Mouse (Mus musculus) left cerebral cortex, adult 2 months (tissue): ENCODE measurements around the gene Zfp710. TPM values are rescaled to one million over a fixed set of nuclear protein-coding genes. Genes with fewer than 3 reads are reported as not detected.

Source experiments
- DNase-seq, 2 experiments: peaks; one replicate each; pipeline ENCODE4 v3.0.0; 2021 to 2022; ENCODE audit warnings: low spot score in 2 of 2, mixed read lengths in 1 of 2; ENCODE audit errors: extremely low spot score in 1 of 2
- H3K27ac ChIP-seq: fragments of 200-600 bp; 2 replicates; pipeline ENCODE4 v1.8.1; 2022
- H3K4me3 ChIP-seq: fragments of 200-600 bp; 2 replicates; pipeline ENCODE4 v1.8.1; 2022
- CTCF ChIP-seq: fragments of 200-600 bp; IDR thresholded peaks from 2 replicates; pipeline ENCODE4 v1.8.1; 2022; ENCODE audit warnings: antibody characterized with exemption, mild to moderate bottlenecking, moderate library complexity
- intact Hi-C: fragments of 180-260 bp; cut with DNase I; formaldehyde crosslinking; loops from one replicate; pipeline ENCODE4 v1.15.1; 2025
- total RNA-seq, 2 experiments: library from RNA; stranded (reverse); gene quantifications; 2 replicates each; pipeline ENCODE4 v1.2.3; 2021

The Zfp710 gene
- total RNA-seq, 2 experiments from 2014 or later = 18.9 to 21.7 TPM

DNA sequence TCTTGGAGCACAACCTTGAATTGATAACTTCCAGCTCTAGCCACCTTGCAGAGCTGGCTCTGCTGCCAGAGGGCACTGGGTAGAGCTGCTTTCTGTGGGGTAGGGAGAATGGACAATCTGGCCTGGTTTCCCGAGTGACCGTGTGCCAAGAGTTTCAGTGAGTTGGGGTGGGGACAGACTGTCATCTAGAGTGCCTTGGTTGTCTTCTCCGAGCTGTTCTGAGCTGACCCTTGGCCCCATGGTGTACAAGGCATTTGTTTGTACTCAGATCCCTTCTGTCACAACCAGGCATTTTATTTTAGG lies 3.8 kb downstream of the Zfp710 start:
- peak overlapping the region; percentile 84; the same call in 1 of the 2 replicates for H3K27ac ChIP-seq
- no peak for DNase-seq
- no peak for TF ChIP-seq CTCF
- intact Hi-C loops = no loop called here
- peak overlapping the region; percentile 89 for H3K4me3 ChIP-seq

DNA sequence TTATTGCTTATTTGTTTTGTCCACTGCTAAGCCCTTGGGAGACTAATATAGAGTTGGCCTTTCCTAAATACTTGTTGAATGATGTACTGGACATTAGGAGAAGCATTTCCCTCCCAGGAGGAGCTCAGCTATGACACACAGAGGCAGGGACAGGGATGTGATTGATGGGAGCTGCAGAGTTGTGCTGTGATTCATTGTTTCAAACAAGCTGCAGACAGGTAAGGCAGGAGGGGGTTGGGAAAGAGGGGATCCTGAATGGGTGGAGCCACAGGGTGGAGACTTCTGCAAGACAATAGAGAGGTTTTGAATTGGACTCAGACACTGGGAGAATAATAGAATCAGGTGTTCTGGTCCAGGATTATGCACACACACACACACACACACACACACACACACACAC lies 5.4 kb downstream of the Zfp710 start:
- Histone ChIP-seq H3K27ac (no peak overlapping the region), H3K4me3 (no peak overlapping the region)
- no peak for DNase-seq
- intact Hi-C loops = no loop called here
- TF ChIP-seq CTCF = no peak

DNA sequence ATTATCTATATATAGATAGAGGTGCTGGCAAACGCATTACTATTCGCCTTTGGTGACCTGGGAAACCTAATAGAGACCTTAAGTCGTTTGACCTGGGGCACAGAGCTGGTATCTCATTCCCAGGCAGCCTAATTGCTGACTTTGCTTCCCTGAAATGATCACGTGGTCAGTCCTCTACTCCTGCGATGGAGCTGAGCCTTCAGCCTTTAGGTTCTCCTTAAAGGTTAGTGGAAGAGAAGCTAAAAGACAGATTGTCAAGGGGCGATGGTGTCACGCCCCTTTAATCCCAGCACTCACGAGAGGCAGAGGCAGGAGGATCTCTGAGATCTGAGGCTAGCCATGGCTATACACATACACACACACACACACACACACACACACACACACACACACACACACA lies 5.9 kb downstream of the Zfp710 start:
- DNase-seq = no peak
- no peak overlapping the region for H3K4me3 ChIP-seq
- TF ChIP-seq CTCF = no peak
- intact Hi-C loops = no loop called here
- no peak overlapping the region for H3K27ac ChIP-seq

DNA sequence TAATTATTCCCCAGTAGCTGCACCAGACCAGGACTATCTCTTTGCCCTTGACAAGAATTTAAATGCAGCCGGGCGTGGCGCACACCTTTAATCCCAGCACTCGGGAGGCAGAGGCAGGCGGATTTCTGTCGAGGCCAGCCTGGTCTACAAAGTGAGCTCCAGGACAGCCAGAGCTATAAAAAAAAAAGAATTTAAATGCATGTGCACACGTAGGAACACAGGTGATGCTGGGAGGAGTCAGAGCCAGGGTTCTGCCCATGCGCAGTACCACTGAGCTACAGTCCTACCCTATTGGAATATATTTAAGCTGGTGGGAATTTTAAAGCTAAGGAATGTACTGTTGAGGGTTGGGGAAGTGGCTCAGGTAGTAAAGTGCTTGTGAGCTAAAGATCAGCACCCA lies 6.4 kb downstream of the Zfp710 start:
- intact Hi-C loops = no loop called here
- H3K4me3 ChIP-seq = no peak overlapping the region
- no peak overlapping the region for H3K27ac ChIP-seq
- DNase-seq = no peak
- TF ChIP-seq CTCF = no peak

DNA sequence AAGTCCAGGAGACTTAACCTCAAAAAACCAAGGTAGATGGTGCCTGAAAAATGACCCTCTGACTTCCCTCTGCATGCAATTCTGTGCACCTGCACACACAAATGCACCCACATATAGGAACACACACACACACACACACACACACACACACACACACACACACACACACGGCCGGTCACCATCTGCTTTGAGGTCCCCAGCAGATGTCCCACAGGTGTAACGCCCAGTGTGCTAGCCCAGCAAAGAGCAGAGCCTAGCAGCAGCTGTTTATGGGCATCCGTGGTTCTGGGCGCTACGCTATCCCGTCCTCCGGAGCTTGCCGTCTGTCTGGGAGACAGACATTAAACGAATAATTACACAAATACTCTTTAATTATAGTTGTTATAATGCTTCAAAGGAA lies 6.9 kb downstream of the Zfp710 start:
- intact Hi-C loops = no loop called here
- H3K27ac ChIP-seq = no peak overlapping the region
- no peak for DNase-seq
- H3K4me3 ChIP-seq = no peak overlapping the region
- TF ChIP-seq CTCF = no peak

DNA sequence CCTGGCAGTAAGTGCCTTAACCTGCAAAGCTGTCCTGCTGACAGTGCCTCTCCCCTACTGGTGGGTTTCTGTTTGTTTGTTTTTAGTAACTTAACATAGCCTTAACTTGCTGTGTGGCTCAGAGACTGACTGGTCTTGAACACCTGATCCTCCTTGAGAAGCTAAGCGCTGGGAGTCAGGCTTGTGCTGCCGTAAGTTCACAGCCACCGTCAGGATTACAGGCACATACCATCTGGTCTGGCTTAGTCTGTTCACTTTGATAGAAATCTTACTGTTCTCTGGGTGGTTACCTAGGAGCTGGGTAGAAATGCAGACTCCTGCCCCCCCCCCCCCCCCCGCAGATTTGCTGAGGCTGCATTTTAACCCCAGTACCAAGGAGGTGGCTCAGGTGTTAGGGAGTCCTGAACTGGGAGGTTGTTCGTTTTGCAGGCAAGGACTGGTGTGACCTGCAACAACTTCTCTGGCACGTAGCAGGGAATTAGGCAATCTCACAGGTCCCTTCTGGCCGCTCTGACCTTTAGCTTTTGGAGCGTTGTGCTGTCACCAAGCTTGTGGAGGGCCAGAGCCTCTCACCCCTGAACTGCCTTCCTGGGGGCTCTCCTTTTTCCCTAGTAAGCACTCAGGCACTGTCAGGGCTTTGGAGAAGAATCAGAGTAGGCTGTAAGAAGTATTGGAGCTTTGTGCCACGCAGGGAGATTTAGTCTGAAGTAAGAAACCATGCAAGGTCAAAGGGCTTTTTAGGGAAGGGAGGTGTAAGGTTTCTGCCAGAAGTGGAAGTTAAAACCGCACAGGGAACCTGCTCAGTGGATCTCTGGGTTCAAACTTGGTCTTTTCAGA lies 7.8 kb downstream of the Zfp710 start:
- TF ChIP-seq CTCF = no peak

DNA sequence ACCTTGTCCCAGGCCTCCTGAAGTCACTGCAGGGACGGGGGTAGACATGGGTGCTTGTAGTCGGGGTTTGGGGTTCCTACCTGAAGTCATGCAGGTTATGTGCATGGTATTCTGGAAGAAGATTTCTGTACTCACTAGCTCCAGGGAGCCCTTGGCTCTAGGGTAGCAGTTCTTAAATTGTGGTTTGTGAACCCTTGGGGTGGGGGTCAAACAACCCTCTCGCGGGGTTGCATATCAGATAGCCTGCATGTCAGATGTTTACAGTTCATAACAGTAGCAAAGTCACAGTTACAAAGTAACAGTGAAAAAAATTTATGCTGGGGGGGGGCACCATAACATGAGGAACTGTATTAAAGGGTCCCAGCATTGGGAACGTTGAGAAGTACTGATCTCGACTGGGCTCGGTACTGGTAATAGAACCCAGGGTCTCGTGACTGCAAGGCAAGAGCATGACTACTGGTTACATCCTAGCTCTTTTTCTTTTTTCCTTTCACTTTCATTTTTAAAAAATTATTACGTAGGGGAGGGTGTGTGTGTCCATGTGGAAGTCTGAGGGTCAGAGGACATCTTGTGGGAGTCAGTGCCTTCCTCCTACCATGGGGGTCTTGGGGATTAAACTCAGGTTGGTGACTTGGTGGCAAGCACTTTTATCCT lies 8.6 kb downstream of the Zfp710 start:
- no peak for TF ChIP-seq CTCF
- DNase-seq = no peak
- intact Hi-C loops = no loop called here
- no peak overlapping the region for H3K4me3 ChIP-seq
- no peak overlapping the region for H3K27ac ChIP-seq

More for the DNA sequence above, 7.8 kb downstream of the Zfp710 start:
- no peak for DNase-seq
- no peak overlapping the region for H3K27ac ChIP-seq
- H3K4me3 ChIP-seq = no peak overlapping the region
- intact Hi-C loops = no loop called here

DNA sequence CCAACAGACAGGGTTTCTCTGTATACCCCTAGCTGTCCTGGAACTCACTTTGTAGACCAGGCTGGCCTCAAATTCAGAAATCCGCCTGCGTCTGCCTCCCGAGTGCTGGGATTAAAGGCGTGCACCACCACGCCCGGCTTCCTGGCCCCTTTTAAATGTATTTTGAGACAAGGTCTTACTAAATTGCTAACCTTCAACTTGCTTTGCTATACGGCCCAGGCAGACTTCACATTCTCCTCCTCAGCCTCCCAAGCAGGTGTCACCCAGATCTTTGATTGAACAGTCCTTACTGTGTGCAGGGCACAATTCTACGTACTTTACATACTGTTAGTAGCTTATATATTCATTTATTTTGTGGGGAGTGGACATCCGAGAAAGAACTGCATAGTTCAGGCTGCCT lies 9.2 kb downstream of the Zfp710 start:
- intact Hi-C loops = no loop called here
- no peak for DNase-seq
- Histone ChIP-seq H3K27ac (no peak overlapping the region), H3K4me3 (no peak overlapping the region)
- TF ChIP-seq CTCF = no peak

DNA sequence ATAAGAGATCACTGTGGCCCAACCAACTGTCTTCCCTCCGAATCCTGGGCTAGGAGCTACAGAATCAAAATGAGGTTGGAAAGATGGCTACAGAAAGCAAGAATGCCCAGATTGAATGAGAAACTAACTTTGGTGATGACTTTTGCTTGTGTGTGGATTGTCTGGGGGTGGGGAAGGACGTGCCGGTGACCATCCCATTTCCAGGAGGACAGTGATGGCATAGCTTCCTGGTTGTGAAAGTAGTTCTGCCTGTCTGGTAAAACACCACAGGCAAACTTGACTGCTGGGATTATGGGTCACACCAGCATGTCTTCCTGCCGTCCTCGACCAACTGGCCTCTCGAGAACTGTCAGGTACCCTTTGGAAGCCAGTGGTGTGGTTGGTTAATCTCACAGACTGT lies 10.5 kb downstream of the Zfp710 start:
- TF ChIP-seq CTCF = no peak
- Histone ChIP-seq H3K27ac (no peak overlapping the region), H3K4me3 (no peak overlapping the region)
- intact Hi-C loops = no loop called here
- DNase-seq = no peak

DNA sequence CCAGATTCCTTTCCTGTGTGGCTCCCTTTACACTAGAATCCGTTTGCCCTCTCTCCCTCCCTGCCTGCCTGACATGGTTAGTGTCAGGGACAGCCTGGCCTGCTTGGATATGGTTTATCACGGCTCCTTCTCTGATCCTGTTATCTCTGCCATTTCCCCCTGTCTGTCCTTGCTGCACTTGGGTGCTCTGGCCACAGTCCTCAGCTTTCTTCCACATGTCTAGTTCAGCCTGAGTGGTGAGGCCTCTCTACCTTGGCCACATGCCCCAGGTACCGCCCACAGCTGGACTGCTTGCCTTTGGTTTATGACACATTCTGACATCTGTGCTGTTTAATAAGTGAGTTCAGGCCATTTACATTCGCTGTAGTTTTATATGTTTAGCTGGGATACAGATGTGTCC lies 11.1 kb downstream of the Zfp710 start:
- Histone ChIP-seq H3K4me3 (no peak overlapping the region), H3K27ac (no peak overlapping the region)
- intact Hi-C loops = no loop called here
- no peak for TF ChIP-seq CTCF
- no peak for DNase-seq

DNA sequence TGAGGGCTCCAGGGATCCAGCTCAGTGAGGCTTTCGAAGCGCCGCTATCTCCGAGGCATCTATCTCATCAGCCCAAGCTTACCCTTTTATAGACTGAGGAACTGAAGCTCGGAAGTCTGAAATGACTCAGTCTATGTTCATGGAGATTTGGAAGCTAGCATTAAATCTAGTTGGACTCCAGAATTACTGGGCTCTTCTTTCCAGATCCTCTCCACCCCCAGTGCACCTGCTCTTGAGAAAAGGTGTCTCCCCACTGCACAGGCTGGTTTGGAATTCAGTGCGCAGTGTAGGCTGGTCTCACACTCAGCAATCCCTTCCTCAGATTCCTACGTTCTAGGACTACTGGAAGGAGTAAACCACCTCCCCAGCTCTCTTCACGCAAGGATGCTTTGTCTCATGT lies 15.1 kb downstream of the Zfp710 start:
- Histone ChIP-seq H3K27ac (0 out of 2 replicates have a peak overlapping the region, but pooled peaks have one; percentile 2), H3K4me3 (no peak overlapping the region)
- DNase-seq = peak in 1 of 2 experiments; percentile 34
- no peak for TF ChIP-seq CTCF
- intact Hi-C loops = no loop called here

DNA sequence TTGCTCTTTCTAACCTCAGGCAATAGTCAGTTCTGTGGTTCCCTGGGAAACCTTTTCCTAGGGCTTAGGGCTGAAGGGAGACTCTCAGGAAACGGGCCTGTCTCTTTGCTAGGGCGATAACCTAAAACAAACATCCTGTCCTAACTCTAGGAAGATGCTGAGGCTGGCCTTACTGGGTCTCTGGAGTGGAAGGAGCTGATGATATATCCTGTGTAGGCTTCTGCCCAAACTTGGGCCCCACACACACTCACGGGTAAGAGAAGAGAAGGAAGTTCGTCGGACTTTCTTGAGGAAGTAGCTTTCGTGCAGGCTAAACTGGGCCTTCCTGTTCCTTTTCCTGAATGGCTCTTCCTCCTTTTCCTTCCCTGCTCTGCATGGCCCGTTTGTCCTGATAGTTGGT lies 19.6 kb downstream of the Zfp710 start:
- H3K27ac ChIP-seq = no peak overlapping the region
- no peak overlapping the region for H3K4me3 ChIP-seq
- no peak for DNase-seq
- intact Hi-C loops = no loop called here
- no peak for TF ChIP-seq CTCF

DNA sequence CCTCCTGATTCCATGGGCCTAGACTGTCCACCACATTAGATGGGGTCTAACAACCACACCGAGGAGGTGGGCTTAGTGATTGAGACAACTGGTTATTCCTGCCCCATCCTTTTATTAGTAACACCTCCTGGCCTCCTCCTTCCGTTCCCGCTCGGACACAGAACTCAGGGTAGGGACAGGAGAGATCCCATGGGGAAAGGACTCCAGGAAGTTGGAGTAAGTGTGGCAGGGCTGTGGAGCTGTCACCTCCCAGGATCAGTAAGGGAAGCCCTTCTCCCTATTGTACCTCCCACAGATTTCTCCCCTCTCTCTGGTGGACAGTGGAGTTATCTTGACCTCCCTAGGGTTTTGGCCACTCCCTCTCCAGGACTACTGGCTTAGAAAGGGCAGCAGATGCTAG lies 22.4 kb downstream of the Zfp710 start:
- Histone ChIP-seq H3K4me3 (no peak overlapping the region), H3K27ac (no peak overlapping the region)
- no peak for DNase-seq
- intact Hi-C loops = no loop called here
- TF ChIP-seq CTCF = no peak
